Mouse (Mus musculus): ENCODE results near the gene Fam118b. TPM values are rescaled to one million over a fixed set of nuclear protein-coding genes. Genes with fewer than 3 reads are reported as not detected.

Gene Fam118b
- total RNA-seq, 2 experiments from 2014 or later, result 27.2 to 28.7 TPM

DNA sequence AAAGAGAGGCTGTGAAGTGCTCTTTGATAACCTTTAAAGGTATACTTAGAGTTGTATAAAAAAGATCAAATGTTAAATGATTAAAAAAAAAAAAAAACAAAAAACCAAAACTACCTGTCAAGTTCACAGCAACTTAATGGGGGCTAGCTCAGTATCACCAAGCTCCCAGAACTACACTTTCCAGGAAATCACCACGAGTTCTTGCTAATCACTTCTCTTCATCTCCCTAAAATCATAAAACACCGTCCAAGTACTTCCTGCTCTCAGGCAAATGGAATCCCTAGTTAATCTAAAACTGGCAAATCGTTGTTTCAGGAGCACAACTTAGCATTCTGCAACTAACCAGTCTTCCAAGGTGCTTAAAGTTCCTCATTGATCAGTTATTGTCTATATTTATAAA is 3.1 kb downstream of the Fam118b start:
- no peak for DNase-seq

DNA sequence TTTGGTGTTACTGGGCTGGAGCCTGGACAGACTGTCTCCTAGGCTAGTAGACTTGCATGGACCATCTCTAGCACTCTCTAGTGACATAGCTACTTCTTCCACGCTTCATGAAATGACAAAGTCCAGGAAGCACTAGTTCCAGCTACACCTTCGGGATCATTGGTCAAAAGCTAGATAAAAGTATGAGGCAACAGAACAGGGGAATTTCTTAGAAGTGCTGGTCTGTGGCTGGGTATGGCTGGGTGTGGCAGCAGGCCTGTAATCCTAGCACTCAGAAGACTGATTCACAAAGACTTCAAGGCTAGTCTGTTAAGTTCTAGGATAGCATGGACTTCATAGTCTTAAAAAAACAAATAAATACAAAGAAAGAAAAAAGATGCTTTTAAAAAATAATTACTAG is 4.2 kb downstream of the Fam118b start:
- no peak for DNase-seq

DNA sequence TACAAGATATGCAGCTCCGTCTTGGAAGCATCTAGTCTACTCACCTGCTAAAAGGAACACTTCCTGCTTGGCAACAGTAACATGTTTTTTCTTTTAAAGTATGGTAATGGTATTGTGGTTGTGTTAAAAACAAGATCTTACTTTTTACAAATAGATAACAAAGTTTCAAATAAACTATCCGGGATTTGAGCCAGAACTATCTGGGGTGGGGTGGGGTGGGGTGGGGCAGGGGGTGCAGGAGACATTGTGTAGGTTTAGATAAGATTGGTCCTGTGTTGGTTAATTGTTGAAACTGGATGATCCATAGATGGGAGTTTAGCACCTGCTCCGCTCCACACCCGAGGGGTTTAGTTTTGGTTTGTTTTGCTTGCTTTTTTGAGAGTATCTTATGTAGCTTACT is 5.2 kb downstream of the Fam118b start:
- no peak for DNase-seq

DNA sequence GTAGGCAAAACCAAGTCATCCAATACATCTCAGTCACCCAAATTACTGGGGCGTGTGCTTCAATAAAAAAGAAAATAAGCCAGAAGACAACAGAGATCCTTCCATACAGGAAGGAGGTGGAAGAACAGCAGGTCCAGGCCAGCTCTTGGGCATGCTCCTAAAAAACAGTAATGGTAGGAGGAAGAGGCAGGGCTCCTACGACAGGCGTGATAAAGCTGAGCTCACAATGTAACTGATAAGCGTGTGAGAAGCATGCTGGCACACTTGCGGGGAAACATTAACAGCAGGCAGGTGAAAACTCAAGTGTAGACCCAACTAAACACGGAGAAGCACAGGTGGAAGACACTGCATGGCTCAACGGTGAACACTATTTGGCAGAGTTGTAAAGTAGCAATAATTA is 10.2 kb downstream of the Fam118b start:
- DNase-seq, result no peak

DNA sequence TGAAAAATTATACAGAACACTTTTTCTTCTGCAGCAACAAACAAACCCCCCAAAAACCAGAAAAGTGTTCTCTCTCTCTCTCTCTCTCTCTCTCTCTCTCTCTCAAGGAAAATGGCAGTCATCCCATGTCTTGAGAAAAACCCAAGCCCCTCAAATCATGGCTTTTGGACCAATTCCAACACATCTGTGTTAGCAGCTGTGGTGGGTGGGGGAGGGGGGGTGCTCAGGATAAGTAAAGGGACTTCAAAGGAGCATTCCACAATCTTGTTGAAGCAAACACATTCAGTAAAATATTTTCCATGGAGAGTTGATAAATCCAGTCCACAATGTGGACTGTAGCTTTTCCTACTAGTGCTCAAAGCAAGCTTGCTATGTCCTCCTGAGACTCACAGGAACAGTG is 18.1 kb downstream of the Fam118b start:
- DNase-seq, result no peak

DNA sequence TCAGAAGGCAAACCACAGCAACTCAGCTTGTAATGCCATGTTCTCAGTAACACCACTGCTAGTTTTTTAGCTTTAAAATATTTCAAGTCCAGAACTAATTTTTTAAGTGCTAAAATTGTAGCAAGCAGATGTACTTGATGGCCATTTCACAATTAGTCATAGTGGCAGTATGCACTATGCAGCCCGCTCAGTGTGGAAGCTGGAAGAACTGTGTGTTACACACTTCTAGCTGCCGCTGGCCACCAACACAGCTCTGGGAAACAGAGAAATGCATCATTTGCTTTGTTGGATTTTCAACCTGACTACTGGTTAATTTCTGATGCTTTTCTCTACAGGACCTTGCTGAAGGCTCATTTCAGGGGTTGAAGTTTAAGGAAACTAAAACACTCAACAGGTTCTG is 20.2 kb downstream of the Fam118b start:
- DNase-seq, result no peak

DNA sequence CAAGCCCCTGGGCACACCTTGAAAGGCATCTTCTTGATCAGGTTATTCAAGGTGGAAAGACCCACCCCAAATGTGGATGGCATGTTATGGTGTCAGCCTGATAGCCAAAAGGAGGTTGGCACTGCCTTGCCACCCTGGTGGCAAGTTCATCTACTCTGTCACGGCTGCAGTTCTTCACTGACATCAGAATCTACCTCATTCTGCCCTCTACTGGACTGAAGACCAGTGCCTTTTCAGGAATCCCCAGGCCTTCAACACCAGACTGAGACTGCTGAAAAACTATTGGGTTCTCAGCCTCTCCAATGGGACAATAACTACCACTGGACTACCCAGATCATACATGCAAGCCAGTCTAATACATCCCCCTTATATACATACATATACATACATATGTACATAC is 27.9 kb downstream of the Fam118b start:
- DNase-seq, result no peak

DNA sequence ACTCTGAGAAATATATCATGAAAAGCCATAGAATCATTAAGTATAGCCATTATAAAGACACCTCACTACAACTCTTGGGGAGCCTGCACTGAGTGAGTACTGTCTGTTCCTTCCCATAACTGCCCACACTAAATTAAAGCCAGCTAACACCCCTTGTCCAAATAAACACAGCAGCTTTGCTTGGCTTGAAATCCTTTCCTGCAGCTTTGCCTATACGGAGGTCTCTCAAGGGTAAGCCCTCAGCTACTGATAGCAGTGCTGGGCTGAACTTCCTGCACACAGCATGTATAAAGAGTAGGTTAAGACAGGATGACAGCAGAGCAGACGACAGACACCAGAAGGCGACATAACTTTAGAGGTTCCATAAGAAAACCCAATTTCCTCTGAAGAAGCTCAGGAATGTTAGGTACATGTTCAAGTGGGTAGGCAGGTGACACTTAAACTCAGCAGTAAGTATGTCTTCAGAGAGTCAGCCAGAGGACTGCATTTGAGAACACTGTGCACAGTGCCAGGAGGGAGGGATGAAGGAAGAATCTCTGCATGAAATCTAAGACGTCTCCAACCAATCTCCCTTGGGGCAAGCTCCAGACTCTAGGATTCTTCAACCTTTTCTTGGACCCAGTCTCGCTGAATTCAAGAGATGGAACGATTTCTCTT is 28.6 kb downstream of the Fam118b start:
- no peak for DNase-seq

DNA sequence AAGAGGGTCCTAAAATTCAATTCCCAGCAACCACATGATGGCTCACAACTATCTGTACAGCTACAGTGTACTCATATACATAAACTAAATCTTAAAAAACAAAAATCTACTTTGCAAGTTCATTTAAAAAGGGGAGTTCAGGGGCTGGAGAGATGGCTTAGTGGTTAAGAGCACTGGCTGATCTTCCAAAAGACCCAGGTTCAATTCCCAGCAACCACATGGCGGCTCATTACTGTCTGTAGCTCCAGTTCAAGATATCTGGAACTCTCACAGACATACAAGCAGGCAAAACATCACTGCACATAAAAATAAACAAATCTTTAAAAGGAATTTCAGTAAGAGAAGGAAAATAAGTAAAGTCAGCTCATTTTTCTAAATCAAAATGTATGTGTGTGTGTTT is 29.2 kb downstream of the Fam118b start:
- no peak for DNase-seq

DNA sequence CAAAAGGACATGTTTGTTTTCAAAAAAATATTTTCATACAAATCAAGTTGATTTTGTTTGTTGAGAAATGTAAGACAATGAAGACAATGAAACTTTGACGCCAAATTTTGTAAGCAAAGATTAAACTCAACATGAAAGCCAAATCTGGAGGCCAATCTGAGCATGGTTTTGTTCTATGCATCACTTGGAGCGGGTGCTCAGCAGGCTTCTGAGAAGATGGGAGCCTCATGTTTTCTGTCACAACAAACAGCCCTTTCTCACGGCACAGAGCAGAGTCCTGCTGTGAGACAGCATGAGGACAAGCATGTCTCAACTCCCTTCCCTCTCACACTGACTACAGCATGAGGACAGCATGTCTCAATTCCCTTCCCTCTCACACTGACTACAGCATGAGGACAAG is 31.6 kb downstream of the Fam118b start:
- DNase-seq, result no peak

DNA sequence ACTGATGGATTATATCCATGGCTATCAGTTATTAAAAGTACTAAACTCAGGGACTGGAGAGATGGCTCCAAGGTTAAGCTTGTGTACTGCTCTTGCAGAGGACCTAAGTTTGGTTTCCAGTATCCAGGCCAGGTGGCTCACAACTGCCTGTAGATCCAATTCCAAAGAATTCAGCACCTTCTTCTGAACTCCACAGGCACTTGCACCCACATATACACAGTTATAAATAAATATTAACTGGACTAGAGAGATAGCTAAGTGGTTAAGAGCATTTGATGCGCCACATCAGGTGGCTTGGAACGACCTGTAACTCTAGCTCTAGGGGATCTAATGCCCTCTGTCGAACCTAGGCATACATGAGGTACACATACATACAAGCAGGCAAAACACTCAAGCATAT is 38.9 kb downstream of the Fam118b start:
- no peak for DNase-seq

DNA sequence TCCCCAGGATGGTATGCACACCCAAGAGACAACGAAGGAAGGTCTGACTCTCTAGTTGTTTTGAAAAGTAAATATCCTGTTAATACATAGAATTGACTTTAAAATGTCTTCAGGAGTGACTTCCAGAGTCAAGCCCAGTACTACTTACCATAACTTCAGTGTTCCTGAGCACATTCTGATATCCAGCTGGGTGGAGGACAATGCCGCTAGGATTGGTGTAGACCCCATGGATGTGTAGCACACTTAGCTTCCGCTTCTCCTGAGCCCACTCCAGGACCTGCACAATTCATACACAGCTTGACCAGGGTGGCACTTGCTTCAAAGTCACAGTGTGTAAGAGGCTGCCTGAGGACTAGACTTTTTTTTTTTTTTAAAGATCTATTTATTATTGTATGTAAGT is 44.1 kb downstream of the Fam118b start:
- DNase-seq, result no peak

DNA sequence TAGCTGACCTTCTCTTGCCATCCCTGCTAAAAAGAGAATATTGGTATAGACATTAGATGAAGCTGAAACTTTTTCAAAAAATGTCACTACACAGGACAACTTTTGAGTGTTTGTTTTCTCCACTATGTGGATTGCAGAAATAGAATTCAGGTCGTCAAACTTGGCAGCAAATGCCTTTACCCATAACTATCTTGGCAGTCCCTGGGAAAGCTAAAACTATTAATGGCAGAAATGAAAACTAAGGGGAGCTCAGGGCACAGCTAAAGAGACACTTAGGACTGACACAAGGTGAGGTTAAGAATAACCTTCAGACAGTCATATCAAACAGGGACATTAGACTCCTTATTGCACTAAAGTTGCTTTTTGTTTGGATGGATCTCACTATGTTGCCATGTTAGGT is 49.6 kb downstream of the Fam118b start:
- DNase-seq, result no peak

DNA sequence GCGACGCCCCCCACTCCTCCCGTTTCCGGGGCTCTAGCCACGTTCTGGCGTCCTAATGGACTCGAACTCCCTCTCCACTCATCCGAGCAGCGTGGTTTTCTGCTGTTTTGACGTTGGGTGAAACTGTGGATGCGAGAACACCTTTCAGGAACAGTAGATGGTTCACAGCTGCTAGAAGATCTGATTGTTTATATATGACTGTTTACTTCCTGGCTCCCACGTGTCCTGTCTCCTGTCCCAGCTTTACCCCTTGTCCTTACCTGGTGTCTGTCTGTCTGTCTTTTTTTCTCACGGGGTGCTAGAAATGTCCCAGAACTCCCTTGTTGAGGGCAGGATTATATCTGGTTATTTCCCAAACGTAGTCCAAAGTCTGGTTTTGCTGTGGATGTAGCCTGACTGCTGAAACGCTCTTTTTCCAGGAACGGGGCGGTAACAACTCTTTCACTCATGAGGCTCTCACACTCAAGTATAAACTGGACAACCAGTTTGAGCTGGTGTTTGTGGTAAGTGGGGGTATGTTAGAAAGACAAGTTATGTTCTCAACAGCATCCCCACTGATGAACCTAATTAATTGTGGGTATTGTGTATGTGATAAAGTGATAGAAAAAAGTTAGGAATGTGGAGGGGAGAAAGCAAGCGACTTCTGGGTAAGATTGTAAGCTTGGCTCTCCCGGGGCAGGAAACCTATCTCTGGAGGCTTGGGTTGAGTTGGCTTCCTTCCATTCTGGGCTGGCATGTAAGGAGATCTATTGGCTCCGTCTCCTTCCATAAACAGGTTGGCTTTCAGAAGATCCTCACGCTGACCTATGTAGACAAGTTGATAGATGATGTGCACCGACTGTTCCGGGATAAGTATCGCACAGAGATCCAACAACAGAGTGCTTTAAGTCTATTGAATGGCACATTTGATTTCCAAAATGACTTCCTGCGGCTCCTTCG is 55.8 kb downstream of the Fam118b start:
- peak; percentile 34 for DNase-seq

DNA sequence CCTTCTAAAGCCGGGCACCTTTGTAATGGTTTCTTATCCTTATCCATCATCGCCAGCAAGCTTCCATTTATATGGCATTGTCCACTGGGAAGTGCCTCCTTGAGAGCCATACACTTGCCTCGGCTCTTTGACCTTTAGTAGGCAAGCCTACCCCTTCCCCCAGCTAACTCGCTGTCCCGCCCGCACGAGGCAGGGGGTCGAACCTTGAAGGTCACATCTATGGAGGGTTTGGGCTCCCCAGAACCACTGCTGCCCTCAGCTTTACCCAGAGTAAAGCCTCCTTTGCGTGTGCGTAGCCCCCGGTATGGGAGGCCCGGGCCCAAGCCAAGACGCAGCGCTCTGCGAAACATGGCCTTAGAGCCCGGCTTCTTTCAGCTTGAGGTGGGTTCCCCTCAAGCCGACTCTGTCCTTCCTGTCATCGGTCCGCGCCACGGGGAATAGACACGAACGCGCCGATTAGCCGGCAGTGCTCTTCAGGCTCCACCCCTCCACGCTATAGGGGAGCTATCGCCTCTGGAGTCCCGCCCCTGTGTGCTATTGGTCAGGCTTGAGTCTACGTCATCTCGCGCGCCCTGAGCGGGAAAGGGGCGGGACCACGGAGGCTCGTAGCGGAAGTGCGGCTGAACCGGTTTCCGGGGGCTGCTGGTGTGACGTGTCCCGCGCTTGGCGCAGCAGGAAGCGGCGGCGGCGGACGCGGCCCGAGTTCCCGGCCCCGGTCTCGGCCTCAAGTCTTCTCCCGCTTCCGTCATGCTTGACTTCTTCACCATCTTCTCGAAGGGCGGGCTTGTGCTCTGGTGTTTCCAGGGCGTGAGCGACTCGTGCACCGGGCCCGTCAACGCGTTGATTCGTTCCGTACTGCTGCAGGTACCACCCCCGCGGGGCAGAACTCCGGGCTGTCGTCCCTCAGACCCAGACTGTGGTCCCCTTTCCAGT is 56.8 kb downstream of the Fam118b start, which contains the start of gene Foxred1:
Gene Foxred1, minus strand, starts transcription at position 514 of the 933 bp plus-strand sequence.
- peak; percentile 98 for DNase-seq

DNA sequence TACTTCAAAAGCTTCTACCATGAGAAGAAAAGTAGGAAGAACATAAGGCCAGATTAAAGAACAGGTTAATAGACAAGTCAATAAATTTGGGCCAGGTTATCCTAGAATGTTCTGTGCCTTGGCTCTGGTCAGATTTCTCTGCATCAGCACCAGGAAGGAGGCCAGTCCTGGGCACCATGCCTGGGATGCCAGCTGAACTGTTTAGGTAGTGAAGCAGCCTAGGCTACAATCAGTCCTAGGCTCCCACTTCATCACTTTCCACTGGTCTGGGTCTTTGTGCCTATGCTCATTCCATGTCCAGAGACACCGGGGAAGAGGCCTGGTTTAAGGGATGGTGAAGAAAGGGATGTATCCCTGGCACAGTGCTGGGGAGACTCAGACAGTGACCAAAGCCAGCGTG is 63.2 kb downstream of the Fam118b start:
- peak; percentile 57 for DNase-seq

DNA sequence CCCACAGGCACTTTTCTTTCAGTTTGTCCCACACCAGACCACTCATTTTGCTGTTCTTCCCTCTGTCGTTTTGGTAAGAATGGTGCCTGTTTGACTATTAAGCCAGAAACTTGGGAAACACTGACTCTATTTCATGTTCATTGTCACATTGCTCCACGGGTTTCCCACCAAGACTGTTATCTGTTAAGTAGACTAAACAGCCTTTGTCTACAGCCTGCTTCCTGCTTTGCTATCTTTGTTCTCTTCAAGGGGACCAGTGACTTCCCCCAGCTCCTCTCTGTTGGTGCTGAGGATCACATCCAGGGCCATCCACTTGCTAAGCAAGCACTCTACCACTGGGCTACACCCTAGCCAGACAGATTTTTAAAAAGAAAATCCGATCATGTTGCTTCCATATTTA is 64.1 kb downstream of the Fam118b start:
- DNase-seq, result no peak

DNA sequence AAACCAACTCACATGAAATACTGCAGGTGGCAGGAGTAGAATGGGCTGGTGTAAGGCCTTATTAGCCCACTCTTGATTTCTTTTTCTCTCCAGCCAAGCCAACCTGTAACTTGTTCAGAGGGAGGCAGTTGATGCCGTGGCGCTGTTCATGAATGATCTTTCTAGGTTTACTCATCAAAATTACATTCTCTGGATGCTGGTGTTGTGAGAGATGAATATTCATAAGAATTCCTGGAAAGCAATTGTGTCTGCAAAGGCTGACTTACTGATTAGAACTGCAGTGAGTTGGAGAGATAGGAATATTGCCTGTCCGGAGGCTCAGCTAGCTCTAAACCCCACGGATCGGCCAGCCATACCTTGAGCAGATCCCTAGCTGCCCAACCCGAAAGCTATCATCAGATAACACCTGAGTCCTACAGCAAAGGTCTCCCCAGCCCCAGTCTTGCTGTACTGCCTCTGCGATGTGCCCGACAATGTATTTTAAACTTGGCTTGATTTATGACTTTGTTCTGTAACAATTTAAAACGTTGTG is 67.0 kb downstream of the Fam118b start:
- no peak for DNase-seq

DNA sequence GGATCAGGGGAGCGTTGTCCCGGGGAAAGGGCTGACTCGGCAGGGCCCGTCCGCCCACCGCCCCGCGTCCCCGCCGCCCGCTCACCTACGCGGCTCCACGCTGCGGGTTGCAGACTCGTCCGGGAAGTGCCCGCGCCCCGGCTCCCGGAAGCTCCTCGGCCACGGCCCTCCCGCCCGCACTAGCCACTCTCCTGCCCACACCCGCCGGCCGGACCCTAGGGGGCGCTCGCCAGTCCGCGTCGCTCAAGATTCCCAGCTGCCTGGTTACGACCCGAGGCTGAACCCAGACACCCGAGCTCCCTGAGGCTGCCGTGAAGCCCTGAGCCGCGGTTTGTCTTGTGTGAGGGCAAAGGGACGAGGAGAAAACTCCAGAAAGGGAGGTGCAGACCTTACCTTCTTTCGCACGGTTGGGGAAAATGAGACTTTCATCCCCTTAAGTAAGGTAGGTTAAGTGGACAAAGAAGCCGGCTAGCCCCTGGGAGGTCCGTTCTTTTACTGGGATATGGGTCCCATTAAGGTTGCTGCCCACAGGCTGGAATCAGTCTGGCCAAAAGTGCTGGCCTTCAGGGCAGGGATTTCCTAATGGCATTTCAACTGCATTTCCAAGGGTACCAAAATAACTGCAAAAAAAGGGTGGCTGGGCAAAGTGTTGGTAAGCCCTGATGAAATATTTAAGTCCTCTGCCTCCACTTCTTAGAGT is 67.7 kb downstream of the Fam118b start, which contains the start of the genes Srpr and Tirap:
Gene Srpr, plus strand, starts transcription at position 404 of the 700 bp plus-strand sequence.
Gene Tirap, minus strand, starts transcription at position 520 of the 700 bp plus-strand sequence.
- DNase-seq, result peak; percentile 97

DNA sequence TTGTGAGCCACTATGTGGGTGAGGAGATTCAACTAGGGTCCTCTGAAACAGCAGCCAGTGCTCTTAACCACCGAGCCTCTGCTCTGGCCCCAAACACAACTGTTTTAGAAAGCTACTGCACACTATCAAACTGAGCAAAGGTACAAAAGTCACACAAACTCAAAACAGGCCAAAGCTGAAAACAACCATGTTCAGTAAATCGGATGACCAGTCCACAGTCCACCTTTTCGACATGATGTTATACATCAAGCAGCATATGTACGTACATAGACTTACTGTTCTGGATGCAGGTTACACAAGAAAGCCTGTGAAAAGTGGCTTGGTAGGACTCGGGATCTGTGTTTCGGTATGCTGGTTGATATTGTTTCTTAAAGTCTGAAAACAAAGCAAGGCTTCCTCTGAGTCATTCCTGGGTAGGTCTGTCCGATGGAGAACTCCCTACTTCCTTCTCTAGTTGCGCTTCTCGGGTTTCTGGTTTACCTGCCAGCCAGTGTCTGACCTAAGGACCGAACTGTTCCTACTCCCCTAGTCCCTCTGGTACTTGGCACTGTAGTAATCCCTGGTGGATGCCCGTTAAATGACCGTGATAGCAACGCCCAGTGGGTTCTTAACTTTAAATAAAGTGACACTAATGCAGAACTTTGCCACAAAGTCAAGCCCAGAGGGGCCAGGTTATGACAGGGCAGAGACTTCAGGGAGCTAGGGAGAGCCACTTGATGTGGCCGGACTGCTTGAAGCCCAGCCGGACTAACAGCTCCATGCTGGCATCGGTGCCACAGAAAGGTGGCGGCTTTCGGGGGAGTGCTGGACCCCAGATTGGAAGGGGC is 68.4 kb downstream of the Fam118b start:
- DNase-seq, result no peak

Measured in gastrocnemius, postnatal 10 days (tissue).